Mouse (Mus musculus): ENCODE data around the gene Frmd4b. TPM values are rescaled to one million over a fixed set of nuclear protein-coding genes. Genes with fewer than 3 reads are reported as not detected.

Gene Frmd4b
- total RNA-seq, 4 experiments from 2014 or later: 10.1 to 13.1 (median 12.1) TPM

DNA sequence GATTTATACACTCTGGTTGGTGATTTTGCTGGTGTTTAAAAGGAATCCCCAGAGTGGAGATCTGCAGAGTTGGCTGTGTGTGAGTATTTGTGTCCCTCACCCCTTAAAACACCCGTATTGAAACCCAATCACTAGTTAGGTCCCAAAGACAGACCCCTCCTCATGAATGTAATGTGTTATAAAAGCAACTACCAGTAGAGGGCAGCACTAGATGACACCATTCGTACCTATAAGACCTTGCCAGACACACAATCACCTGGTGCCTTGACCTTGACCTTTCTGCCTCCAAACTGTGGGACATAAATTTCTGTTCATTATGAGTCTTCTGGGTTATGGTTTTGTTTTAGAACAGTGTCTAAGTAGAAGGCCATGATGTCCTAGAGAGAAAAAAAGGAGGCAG, 96.8 kb downstream of the Frmd4b start:
- DNase-seq (ENCODE audit: low spot score): no peak

DNA sequence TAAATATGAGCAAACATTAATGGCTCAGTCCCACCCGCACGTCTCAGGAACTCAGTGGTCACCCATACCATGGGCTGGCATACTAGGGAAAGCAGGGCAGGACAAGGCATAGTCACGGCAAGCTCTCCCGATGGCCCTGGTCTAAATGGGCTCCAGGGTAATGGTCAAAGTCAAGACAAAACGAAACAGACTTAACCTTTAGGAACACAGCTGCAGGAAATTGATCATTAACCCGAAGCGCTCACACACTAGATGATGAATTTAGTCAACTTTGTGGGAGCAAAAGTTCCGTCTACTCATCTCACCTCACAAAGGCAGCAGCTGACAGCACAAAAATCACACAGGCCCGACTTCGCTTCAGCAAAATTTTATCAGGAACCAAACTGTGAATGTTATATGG, 97.8 kb downstream of the Frmd4b start:
- no peak for DNase-seq (ENCODE audit: low spot score)

DNA sequence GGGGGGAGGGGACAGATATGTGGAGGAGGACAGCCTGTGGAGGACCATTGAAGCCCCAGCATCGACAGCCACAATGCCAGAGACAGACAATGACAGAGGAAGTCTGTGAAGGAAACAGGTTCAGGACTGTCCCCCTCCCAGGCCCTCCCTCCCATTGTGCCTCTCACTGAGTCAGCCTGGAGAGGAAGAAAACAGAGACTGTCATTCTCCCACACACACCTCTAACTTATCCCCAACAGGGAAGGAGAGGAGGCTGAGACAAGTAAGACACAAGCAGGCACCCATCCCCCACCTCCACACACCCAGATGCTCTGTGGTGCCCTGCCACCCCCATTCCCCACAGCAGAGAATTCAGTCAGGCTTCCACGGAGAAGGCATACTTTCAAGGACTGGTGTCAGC, 98.9 kb downstream of the Frmd4b start:
- no peak for DNase-seq (ENCODE audit: low spot score)

DNA sequence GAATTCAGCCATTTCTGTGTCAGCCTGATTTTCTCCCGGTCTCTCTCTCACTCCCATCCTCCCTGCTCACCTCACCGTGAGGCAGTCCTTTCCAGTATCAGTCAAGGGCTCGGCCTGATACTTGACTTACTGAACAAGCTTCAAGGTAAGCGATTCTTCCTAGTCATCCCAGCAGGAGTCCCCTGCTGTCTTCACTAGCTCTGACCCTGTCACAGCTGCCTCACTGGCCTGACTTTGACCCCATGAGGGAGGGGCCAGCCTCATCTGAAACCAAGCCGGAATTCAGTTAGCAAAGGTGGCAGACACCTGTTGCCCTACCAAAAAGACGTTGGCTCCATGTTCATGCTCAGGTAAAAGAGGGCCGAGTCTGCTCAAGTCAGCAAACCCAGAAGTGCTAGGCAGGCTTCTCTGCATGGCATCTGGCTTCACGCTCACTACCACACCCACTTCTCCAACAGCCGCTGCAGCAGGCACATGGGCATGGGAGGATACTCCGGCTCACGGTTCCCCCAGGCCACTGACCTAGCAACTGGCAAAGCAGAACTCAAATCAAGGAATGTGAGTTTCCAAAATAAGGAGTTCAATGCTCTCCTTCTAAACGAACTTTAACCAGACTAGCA, 99.6 kb downstream of the Frmd4b start:
- no peak for DNase-seq (ENCODE audit: low spot score)

DNA sequence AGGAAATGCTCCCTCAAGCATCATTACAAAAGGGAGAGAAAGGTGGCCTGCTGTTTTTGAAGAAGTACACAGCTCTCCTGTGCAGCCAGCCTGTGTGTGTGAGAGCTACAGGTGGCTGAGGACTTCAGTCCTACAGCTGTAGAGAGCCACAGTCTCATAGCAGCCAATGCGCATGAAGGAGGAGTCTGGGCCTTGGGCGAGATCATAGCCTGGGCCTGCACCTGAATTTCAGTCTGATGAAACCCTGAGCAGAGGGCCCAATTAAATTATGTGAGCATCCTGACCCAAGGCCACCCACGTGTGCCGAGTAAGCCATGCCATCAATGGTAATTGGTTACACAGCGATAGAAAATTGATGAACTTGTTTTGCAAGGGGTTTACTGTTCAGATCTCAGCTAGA, 100.4 kb downstream of the Frmd4b start:
- DNase-seq (ENCODE audit: low spot score): no peak

DNA sequence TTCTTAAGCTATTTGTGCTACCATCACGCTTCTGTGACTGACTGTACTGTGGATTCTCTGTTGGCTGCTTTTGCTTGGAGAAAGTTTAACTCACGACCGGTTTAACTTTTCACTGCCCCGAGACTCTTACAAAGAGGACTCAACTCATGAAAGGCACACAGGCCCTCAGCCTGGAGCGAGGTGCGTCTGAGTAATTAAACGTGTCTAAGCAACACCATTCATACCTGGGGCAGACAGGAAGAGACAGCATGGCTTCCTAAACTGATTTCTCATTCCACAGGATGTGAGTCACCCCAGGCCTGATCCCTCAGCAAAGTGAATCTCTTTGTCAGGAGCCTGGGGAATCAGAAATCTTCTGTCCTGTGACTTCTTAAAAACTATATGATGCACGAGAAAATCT, 106.6 kb downstream of the Frmd4b start:
- DNase-seq (ENCODE audit: low spot score): no peak

DNA sequence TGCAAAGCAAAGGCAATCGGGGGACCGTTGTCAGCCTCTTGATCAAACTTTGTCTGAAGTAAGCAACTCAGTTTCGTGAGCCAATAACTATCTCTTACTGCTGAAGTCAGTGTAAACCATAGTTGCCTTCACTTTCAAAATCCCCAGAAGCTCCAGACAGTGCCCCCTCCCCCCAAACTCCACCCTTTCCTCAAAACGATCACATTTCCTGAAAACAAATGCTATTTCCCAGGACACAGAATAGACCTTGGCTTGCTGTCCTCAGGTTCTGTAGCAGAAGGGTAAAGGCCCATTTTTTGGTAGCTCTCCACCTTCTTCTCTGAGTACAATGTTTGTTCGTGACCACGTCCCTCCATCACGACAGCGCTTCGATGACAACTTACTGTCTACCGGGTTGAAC, 107.9 kb downstream of the Frmd4b start:
- DNase-seq (ENCODE audit: low spot score): peak; percentile 54

DNA sequence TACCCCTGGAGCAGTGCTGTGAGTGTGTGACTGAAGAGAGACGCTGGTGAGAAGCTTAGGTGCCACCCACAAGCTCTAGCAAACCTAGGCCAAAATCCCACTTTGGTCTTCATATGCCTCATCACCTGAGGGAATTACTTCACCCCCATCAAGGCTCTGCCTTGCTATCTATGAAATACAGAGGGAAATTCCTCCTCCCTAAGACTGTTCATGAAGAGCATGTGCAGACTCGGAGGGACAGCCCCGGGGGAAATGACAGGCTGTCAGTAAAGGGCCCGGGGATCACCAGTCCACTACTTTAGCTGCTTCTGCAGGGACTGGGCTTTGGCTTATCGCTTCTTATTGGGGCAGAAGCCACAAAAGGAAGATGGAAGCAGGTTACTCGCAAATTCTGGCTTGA, 108.9 kb downstream of the Frmd4b start:
- no peak for DNase-seq (ENCODE audit: low spot score)

DNA sequence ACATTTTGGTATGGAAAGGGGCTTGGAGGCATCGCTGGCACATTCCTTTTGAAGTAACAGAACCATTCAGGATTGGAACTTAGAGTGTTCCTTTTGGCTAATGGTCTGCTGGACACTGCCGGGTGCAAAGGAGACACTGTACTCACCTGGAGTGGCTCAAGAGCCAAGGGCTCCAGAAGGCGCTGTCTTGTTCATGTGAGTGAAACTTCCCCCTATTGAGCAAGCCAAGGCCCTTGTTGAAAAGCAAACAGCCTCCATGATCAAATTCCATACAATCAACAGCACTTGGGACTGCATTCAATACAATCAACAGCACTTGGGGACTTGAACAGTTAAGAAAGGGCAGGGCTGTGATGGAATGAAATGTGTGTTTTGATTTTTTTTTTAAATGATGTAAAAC, 109.4 kb downstream of the Frmd4b start:
- no peak for DNase-seq (ENCODE audit: low spot score)

DNA sequence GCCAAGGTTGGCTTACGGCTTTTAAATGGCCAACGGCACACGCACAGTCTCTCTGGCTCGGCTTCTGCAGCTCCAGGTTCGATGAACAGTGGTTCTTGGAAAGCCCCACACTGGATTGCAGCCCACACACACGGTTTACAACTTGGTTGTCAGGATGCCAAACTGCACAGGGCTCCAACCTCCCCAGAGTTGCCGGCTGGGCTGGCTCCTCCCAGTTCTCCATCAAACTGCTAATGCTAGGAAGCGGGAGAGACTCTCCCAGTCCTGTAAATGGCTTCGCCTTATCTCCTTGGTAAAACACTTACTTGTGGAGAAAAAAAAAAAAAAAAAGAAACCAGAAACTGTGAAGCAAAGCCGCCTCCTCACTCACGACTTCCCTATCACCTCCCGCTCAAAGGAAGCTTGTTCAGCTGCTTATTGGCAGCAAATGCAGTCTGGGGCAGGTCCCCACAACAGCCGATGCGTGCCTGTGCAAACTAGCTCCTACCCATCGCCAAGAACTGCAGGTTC, 111.1 kb downstream of the Frmd4b start:
- peak; percentile 84 for DNase-seq (ENCODE audit: low spot score)

DNA sequence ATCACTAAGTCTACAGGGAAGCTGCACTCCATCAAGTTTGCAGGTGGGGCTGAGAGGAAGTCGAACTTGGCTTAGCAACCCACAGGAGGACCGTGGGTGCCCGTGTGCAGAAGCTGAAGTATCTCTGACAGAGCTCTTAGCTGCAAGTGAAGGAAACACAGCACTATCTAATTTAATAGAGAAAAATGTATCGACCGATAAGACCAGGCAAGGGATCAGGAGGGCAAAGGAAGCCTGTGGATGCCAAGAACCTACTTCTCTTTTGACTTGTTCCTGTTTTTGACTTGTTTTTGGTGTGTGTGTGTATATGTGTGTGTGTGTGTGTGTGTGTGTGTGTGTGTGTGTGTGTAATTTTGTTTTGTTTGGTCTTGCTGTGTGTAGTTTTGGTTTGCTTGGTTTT, 112.7 kb downstream of the Frmd4b start:
- DNase-seq (ENCODE audit: low spot score): no peak

DNA sequence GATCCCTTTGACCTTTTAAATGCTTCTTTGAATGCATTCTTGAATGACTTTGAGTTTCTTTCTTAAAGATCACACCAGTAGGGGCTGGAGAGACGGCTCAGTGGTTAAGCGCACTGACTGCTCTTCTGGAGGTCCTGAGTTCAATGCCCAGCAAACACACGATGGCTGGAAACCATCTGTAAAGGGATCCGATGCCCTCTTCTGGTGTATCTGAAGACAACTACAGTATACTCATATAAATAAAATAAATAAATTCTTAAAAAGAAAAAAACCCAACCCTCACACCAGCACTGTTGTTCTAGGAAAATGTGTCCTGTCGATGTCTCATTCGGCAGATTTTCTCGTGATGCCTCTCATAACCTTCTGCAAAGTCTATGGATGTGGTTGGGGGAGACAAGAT, 116.3 kb downstream of the Frmd4b start:
- DNase-seq (ENCODE audit: low spot score): no peak

DNA sequence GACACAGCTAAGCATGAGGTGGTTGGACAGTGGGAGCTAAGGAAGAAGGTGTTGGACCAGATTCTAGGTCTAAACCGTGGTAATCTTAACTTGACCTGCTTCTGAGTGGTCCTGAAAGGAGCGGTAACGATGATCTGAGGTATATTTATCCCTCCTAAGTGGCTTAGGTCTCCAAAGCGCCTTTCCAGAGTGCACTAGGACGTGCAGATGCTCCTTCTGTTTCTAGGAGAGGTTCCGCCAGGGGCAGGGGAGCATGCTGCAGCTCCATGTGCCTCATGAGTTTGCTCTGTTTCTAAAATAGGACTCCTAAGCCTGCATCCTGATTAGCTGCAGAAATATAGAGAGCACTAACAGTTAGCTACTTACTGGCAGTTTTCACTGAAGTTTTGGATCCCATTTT, 117.1 kb downstream of the Frmd4b start:
- DNase-seq (ENCODE audit: low spot score): no peak

DNA sequence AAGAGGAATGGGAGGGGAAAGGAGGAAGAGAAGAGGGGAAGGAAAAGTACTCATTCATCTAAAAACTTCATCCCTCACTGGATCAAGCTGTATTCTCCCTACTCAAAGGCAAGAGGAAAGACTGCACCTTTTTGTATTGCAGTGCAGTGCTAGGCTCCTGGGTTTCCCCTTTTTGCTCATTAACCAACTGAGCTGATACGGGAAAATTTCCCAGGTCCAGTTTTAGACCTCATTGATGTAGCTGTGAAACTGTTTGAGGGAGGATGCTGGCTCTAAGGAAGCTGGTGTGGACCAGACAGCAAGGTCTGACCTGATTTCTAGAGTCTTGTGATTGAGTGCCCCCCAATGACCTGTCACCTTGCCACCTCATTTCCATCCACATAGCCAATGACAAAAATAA, 121.3 kb downstream of the Frmd4b start:
- no peak for DNase-seq (ENCODE audit: low spot score)

DNA sequence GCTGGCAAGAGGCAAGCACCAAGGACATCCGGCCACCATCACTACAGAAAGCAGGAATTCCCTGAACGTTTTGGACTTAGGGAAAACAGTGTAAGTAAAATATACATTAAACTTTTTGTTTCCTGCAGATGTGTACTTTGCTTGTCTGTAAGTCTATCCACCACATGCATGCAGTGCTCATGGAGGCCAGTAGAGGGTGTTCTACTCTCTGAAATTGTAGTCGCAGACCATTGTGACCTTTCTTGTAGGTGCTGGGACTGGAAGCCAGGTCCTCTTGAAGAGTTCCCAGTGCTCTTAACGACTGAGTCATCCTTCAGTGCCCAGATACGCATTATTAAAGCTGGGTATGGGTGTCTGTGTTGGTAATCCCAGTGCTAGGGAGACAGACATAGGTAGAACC, 126.3 kb downstream of the Frmd4b start:
- DNase-seq (ENCODE audit: low spot score): no peak

DNA sequence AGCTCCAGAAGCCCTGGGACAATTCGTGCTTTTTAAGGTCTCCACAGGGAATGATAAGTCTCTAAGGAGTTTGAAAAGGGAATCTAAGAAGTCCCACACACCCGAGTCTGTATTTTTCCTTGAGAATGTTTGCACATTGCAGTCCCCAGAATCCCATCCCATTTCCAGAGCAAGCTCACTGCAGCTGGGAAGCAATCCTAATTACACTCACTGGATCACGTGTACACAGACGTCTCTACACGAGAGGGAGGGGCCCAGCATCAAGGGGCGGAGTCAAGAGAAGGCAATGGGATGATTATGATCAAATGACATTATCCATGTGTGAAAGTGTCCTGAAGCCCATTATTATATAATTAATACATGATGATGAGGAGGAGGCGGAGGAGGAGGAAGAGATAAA, 128.5 kb downstream of the Frmd4b start:
- DNase-seq (ENCODE audit: low spot score): peak; percentile 66

DNA sequence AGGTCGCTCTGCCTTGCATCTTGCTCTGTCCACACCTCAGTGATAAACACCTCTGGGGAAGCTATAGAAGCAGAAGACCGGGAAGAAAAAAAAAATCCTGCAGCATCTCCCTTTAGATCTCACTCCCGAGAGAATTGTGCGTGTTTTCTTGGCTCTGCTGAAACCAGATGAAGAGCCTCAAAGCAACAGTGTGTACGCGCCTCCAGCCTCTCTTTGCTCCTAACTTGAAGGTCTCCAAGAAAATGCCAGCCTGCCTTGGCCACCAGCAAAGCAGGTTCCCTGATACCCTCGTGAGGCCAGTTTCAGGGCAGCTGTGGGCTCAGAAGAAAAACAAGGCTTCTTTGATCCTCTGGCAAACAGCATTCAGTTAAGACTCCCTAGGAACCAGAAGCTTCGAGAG, 129.1 kb downstream of the Frmd4b start:
- no peak for DNase-seq (ENCODE audit: low spot score)

DNA sequence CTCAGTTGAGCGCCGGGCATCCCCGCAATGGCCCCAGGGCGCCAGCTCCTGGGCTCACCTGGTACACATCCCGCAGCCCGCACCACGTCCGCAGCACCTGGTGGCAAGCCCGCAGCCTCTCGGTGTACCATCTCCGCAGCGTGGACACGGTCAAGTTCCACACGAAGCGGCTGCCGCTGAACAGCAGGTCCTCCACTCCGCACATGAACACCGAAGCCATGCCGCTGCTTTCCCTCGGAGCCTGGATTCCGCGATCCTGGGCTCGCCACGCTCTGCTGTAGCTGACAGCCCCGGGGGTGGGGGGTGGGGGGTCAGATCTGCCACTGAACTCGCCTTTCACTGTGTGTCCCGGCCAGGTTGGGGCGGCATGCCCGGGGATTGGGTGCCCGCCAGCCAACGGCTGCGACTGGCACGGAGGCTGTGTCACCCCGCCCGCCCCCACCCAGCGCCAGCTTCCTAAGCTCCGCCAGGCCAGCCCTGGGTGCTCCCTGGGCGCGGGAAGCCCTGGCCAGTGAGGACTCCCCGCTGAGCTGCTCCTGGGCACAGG, 129.7 kb downstream of the Frmd4b start:
- DNase-seq (ENCODE audit: low spot score): peak; percentile 43

DNA sequence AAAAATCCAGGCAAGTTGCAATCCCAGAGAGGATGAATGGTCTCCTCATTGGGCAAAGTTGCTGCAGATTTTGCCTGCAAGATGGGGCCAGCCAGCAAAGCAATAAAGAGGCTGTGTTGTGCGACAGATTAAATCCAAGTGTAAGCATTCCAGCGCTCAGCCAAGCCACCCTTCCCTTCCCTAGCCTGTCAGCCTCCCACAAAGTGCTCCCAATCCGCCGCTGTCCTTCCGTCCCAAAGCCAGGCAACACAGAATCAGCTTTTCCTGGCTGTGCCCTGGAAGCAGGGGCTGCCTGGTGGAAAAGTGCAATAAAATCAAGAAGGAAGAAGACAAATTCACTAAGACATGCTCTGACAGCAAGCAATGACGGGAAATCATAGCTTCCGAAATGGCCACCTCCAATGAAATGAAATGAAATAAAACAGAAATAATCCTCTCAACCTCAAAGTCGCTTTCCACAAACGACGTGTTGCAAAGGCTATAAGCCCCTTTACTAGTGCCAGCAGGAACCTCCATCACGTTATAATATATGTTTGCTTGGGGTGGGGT, 130.5 kb downstream of the Frmd4b start:
- DNase-seq (ENCODE audit: low spot score): peak; percentile 31

DNA sequence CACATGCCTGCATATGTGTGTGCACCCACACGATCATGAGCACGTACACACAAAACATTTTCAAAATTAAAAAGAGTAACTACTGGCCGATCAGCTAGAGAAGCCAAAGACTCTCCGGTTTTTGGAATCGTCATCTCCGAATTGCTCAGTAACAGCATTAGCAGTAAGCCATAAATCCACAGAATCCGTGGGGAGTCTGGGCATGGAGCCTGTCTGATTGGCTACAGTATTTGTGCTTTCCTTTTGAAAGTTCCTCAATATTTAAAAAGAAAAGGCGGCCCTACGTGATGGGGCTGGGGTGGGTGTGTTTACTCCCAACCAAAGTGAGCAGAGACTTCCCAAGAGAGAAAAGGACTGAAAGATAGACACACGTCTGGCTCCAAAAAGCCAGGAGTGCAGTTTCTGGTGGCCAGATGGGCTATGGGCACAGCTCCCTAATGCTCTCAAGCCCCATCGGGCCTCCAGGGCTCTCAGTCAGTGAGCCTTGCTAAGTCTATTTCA, 131.4 kb downstream of the Frmd4b start:
- peak; percentile 33 for DNase-seq (ENCODE audit: low spot score)

DNA sequence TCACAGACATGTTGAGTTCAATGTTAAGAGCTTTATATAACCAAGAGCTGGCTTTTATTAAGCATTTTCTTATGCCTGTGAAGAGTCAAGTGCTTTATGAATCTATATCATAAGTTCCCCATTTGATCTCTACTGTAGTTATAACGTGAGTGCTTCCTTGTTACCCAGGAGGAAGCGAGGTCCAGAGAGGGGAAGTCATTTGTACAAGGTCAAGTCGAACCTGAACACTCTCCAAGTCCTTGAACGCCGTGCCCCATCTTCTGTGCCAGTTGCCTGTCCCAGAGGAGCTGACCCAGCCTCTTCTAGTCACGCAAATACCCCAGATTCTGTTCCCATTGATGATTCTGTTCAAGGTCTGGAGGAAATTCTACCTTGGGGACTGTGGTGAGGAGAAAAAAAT, 135.4 kb downstream of the Frmd4b start:
- DNase-seq (ENCODE audit: low spot score): no peak

DNA sequence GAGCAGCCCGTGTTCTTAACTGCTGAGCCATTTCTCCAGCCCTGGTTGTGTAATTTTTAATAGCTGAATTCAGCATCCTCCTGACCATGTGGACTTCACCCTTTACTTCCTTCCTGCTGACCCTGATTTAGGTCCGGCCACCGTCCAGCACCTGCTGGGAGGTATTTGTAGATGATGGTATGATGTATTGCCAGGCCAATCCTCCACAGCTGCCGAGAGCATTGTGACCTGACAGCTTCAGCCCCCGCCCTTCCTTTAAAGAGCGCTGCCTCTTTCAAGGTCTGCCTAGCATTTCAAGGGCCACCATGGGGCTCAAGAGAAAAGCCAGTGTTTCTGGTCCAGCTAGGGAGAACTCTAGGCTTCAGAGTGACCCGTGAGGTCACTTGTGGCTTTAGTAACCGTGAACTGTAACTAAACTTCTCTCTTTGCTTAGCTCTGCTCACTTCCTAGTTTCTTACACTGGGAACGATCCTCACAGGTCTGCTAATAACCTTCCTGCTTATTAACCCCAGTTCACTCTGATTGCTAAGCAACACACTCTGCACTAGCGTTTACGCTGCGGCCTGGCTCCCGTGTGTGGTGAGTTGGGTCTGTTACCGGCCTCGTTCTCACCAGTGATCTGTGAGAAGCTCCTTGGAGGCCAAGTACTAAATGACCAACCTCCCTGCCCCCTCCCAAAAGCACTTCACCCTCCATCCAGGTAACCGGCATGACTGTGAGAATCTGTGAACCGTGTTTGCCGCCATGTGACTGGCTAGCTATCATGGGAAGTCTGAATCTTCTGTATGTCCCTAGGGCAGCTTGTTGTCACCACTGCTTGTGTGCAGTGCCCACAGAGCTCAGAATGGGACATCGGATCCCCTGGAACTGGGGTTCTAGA, 138.1 kb downstream of the Frmd4b start:
- peak; percentile 40 for DNase-seq (ENCODE audit: low spot score)

Measured in heart, adult 8-10 months (tissue).